Mouse (Mus musculus) thymus, postnatal 4 days (tissue): Measurements from ENCODE around the gene Cbx8.

Experiments used
- DNase-seq: peaks from one replicate; pipeline ENCODE4 v3.0.0; 2021

Gene Cbx8

DNA sequence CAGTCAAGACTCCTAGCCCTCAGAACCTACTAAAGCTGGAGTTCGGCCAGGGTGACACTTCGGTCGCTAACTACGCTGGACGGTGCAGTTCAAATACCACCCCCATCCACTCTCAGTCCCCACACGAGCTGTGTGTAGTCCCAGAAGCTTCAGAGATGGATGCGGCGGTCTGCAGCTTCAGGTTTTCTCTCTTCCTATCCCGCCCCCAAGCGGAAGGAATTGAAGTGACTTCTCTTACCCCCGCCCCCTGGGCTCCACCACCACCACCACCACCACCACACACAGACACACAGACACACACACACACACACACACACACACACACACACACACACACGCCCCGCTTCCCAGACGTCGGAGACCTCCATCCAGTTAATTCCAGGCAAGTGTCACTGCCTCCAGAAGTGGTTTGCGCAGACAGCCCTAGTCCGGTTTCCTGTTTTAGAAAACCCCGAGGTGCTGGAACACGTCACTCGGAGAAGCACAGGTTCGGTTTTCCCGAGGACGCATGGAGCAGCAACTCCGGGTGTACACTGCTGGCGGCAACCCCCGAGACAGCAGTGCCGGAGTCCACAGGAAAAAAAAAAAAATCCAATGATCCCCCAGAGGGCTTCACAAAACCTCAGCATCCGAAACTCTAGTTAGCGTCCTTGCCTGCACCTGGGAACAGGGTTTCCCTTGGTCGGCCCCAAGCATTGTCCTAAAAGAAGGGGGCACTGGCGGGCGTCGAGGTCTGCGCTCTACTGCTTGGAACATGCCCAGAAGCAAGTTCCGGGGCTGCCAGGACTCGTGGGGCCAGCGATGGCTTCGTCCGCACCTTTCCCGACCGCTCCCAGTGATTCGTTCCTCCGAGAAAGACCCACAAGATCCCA lies 6.7 kb upstream of the Cbx8 start:
- DNase-seq = peak; percentile 63

DNA sequence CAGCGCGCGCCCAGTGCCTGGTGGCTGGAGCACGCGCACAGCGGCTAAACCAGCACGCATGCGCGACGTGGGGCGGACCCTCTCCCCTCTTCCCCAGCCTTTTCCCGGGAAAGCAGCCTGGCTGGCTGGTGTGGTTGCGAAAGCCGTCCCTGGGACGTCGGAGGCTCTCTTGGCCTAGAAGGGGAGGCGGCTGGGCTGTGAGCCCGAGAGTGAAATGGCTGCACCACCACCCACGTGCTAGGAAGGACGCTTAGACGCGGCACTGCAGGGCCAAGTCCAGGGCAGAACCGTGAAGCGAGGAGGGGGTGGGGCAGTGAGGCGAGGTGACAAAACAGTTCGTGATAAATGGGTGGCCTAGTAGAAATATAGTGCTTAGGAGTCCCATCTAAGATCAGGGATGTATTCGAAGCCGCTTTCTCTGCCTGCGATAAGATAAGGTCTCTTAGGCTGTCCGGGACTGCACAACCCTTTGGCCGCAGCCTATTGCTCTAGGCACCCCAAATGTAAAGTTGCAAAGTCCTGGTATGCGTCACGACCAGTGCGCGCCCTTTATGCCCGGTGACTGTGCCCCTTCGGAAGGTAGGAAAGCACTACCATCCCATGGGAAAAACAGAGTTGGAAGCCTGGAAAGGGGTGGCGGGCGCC lies 6.0 kb upstream of the Cbx8 start:
- peak; percentile 37 for DNase-seq

DNA sequence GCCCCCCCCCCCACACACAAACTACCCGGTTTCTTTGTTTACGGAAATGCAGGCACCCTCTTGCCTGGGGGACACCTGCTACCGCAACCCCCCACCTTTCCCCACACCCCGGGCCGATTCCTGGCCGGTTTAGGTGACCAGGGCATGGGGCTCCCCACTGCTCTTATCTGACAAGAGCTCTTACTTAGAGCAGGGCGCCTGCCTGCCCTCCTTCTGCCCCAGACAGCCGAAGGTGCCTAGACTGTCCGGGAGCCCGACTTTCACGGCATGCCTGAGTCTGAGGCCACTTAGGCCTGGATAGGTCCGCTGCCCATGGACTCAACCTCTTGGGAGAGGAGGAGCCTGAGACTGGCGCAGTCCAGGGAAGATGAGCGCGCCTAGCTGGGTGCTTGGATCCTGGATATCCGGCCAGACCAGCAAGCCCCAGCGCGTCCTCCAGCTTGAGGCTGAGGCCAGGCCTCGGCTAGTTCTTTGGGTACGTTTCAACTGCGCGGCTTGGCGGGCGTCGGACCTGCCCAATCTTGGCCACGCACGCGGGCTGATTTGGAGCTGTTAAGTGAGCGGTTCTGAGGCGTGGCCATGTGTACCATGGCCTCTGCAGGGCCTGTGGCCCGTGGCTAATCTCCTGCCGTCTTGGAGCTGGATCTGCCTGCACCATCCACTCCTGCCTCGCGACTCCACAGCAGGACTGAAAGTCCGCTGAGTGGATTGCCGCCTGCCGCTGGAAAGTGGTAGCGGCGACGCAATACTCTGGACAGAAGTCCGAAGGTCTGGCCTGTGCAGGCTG lies 4.0 kb upstream of the Cbx8 start:
- DNase-seq = peak; percentile 34

DNA sequence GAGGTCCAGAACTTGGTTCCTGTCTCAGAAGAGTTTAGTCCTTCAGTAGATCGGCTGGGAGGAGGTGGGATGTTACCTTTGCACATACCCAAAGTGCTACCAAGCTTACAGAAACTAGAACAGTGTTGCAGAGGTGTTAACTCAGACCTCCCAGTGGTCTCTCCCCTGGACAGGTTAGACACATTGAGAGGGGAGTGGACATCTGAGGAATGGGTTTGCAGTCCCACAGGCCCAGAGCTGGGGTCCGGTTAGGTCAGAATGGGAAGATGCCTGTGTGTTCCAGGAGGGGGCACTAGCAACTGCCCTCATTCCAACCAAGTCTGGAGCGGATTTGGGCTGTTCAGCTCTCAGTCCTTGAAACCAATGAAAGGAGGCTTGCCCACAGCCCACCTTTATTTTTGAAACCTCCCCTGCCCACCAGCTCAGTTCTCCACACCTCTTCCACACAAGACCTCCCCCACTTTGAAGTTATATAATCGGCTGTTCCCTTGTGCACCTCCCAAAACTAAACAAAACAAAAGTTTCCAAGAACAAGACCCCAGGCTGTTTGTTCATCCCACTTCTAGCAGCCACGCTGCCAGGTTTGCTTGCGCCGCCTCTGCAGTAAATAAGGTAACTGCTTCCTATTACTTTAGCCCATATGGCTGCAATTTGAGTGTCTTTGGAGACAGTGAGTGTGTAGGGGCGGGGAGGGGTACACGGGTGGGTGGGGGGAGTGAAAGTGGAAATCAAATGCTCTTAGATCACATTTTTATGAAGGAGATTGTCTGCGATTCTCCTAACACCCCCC lies 3.2 kb upstream of the Cbx8 start:
- peak; percentile 28 for DNase-seq

DNA sequence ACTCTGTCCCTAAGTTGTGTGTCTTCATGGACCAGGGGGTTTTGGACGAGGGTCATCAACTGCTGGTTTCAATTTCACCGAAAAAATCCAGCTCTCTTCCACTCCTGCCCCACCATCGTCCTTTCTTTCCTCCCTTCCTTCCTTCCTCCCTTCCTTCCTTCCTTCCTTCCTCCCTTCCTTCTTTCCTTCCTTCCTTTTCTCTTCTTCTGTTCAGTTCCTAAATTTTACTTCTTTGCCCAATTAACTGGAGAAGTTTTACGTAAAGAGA lies 2.4 kb upstream of the Cbx8 start:
- no peak for DNase-seq

DNA sequence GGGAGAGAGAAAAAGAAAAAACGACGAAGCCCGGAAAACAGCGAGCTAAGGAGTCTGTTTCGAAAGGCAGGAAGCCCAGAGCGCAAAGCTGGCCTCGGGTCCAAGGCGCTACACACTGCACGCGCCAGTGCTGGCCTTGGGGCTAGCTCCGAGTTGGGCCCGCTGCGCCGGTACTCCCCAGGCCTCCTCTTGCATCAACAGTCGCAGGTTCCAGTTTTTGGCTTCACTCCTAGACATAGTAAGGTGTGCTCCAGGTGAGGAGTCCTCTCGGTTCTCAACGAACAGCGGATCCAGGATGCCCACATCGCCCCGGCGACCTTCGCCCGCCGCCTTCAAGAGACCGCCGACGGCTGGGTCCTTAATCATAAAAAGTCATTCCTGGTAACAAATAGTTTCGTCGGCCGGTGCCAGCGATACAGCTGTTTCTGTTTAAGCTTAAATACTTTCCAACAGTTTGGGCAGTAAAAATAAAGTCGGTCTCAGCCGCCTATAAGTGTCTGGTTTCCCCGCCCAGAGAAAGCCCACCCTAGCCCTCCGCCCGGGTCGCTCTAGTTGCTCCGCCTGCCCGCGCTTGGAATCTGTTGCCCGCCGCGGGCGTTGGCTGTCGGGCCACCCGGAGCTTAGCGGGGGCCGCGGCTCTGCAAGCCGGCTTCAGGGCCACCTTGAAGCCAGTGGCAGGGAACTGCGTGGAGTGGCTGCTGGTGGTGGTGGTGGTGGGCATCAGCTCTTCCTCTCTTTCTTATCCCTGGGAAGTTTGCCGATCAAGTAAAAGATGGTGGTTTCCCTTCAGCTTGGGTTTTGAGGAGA lies 1.9 kb upstream of the Cbx8 start:
- DNase-seq = peak; percentile 45

DNA sequence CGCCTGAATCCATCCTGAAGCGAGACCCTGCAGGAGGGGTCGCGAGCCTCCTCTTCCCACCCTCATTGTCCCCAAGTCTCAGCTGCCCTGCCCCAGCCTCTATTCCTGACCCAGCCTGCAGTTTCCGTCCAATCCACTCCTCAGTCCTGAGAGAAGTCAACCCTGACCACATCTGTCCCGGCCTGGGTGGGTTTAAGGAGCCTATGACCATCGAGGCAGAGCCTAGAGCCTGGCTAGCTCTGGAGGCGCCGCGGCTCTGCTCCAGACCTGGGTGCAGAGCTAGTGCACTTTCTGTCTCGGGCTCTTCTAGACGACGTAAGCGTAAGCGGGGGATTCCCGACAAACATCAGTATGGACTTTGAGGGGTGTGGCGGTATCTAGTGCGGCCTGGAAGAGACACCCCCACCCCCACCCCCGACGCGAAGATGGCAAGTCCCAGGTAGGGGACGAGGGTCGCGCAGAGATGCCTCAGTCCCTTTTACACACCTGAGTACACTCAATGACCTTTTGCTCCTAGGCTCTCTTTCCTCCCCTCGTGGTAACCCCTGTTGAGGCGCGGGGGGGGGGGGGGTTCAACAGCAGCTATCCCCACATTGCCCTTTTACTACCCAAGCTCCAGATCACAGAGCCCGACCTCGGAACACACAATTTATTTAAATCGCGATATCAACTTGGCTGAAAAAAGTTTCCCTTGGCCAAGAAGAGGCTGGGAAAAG lies 1.1 kb upstream of the Cbx8 start:
- peak; percentile 47 for DNase-seq

DNA sequence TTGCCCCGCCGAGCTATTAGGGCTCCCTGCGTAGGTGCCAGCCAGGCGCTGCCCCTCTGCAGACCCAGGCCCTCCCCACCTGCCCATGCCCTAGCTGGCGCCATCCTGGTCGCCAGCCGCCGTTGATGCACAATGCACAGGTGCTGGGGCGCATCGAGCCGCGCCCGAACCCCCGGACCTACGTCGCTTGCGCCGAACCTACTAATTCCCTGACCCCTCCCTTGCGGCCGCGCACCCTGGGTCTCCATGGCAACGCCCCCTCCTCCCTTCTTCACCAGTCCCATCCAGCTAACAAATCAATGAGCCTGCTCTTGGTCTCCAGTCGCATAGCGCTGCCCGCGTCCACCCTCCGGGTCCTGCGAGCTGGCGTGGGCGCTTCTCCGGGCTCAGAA lies 552 bp upstream of the Cbx8 start:
- DNase-seq = no peak

DNA sequence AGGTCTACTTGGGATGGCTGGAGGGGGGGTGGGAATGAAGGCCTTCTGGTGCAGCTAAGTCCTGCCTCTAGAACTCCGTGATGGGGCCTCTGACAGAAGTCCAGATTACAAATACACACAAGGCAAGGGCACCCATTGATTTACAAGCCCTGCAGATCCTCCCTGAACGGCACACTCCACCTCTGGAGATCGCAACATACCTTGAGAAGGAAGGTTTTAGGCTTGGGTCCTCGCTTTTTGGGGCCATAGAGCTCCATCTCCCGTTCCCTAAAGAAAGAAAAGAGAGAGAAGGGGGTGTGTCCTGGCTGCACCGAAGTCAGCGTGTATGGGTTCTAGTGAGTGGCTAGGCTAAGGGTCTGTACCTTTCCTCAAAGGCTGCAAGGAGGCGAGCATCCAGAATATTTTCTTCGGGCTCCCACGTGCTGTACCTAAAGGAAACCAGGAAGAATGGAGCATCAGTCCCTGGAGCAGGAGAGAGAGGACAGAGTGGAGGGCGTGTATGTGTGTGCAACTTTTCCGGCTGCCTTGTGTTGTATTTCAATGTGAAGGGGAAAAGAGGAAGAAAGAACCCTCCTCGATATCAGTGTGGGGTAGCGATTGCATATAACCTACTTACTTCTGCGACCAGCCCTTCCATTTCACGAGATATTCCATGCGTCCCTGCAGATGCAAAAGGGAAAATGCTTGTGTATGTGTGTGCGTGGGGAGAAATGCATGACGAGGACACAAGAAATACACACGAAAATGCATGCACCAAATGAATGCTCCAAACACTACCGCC lies 847 bp downstream of the Cbx8 start:
- DNase-seq = no peak

DNA sequence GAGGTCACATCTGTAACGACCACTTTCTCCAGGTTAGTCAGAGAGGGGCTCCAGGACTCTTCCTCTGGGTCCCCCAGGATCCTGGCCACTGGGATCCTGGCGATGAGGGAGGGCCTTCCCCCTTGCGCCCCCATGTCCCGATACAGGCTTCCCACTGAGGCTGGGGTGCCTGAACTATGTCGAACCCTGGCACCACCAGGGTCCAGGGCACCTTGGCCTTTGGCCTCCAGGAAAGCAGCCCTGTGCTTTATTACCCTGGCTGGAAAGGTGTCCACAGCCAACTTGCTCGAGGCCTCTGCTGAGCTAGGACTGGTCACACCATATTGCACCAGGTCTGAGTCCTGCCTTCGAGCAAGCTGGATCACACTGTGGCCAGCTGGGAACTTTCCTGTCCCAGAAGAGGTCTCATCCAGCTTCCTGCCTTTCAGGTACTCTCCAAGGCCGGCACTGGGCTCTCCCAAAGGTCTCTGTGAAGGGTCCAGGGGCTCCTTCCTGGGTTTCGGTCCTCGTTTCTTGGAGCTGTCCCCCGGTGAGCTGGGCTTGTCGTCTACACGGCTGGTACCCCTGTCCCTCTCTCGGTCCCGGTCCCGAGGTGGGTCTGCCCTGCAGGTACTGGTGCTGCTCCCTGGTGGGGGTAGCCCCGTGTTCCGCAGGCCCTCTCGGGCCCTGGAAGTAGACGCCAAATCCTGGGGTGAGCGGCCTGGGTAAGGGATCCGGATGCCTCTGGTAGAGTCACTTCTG lies 1.9 kb downstream of the Cbx8 start:
- peak; percentile 31 for DNase-seq

DNA sequence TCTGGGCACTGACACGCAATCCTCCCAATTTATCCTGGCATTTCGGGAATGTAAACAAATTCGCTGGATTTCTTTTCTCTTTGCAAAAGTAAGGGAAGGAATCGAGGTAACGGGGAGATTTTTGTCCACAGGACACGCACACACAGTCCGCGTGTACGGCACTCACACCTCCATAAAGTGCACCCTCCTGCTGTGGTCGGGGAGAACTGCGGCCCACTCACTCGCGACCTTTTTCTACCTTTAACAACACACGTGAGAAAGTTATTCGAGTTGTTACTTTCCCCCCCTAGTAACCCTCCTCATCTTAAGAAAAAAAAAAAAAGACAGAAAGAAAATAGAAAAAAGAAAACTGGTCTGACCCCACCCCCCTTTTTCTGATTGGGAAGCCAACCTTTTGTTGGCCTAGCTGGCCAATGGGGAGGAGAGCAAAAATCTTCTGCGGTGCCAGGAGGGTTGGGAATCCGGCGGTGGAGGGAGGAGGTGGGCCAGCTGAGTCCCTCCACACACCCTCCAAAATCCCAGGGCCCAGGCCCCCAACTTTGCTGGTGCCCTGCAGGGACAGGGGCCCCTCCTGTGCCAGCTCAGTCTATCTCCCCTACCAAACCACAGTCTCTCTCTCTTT lies 2.9 kb downstream of the Cbx8 start:
- DNase-seq = no peak

DNA sequence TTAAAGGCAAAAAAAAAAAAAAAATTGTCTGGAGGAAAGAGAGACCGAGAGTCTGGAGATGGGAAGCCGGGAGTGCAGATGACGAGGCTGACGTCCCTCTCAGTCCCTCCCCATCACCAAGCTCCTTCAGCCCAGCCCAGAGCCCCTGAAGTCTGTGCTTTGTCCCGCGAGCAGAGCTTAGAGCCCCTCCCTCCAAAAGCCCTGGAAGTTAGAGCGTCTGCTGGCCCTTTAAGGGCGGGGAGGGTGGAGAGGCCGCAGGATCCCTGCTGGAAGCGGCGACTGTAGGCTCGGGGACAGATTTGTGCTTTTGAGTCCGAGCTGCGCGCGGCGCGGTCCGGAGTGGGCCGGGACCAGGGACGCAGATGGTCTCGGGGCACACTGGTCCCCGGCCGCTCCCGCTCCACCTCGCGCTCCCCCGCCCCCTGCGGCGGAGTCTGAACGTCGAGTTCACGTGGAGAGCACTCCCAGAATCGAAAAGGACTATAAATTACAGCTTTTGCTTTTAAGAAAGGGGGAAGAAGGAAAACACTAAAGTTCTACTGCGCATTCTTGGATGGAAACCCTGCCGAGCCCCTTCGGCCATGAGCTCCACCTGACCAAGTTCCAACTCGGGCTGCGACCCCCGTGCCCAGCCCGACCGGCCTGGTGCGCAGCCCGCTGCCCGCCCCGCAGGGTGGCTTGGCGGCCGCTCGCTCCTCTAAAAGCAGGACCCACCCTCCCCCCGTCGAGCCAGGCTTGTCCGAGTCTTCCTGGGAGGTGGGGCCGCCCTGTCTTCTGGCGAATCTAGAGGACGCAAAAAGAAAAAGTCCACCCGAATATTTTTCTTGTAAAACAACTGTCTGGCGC lies 3.6 kb downstream of the Cbx8 start:
- DNase-seq = peak; percentile 36

DNA sequence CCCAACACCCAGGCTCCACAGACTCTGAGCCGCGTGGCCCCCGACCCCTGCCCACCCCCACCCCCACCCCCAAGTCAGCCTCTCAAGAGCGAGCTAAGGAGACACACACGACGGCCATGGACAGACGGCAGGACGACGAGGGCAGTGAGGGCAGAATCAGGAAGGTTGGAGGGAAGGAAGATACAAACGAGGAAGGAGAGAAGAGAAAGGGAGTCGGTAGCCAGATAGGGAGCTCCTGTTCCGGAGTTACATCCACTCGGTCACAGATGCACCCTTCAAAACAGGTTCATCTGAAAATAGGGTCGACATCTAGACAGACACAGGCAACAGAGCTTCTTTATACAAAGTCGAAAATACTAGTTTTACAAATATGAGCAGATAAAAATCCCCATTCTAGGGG lies 4.3 kb downstream of the Cbx8 start:
- DNase-seq = no peak

DNA sequence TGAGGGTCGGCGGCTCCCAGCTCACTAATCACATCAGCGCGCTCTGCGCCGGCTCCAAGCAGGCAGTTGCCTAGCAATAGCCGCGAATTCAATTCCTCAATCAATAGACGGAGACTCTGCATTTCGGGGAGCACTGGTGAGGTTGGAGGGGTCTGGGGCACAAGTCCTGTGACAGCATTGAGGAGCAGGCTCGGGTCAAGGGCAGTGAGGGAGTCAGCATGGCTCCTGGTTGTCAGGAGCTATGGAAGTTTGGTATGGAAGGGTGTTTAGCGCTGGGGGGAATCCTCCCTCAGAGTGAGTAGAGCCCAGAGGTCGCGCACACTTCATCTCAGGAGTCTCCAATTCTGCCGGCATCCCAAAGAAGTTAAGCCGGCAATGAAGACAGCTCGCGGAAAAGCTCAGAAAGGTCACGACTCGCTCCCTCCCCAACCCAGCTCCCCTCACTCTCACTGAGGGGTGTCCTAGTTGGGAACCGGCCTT lies 5.0 kb downstream of the Cbx8 start:
- DNase-seq = no peak

DNA sequence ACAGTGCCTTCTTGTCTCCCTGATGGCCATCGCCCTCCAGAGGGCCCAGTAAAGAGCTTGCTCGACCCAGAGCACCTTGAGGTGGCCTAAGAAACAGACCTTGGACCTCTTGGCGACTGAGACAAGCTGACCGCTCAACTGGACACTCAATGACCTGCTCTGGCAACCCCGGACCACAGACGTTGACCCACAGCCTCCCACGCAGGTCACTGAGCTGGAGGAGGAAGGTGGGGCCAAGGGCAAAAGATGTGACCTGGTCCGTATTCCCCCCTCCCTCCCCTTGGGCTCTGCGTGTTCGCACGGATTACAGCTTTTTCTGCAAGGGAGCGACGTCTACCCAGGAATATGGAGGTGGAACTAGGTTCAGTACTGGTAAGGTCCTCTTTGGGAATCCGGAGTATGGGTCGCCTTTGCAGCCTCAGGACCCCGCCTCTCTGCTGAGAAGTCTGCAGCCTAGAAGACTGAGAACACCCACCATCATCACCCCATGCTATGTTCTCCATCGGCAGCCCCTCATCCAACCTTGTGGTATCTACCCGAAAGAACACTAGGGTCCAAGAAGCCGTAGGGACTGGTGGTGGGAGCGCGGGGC lies 5.6 kb downstream of the Cbx8 start:
- DNase-seq = no peak

DNA sequence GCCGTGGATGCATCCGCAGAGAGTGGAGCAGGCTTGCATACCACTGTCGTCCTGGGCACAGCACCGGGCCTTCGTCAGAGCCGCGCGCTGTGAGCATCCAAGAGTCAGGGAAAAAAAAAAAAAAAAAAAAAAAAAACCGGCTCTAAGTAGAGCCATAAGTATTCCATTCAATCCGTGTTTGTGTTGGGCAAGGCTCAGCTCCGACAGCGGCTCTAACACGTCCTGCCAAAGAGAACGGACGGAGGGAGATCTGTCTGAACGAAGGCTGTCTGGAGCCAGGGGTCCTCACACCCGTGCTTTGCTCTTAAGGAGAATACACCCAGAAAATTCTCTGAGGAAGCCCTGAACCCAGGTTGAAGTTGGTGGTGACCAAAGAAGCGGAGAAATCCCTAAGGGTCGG lies 6.1 kb downstream of the Cbx8 start:
- DNase-seq = no peak

DNA sequence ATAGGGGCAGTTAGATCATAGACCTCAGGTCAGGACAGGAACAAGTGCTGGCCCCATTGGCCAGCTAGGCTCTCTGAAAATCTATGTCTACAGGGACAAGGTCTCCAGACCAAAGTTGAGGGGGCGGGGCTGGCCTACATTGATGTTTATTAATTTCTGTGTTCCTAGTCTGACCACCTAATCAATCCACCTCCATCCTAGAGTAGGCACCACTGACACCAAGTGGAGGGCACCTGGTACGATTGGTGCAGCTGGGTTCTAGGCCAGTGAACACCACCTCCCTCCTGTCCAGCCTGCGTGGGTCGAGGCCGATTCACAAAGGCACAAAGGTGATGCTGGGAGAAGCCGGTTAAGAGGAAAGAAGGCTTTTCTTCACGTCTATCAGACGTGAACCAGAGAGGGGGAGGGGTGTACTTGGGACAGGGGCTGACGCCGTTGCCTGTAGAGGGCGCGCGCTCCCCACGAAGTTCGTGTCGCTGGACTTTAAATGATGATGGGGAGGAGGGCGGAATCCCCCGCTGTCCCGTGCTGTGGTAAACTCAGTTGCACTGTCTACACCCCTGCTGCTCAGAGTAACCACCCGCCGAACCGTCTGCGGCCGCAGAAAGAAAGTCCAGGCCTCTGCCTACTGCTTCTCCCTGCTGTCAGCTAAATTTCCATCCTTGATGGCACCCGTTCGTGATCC lies 6.8 kb downstream of the Cbx8 start:
- peak; percentile 95 for DNase-seq
